Comparison of ENCODE assay signal across 11 mouse cellular contexts in genomic region chr10:100865501-100866181, GRCm38 (mm10).
DNase-seq lines count a peak whose midpoint lies in the region; ATAC-seq and TF ChIP-seq lines count a peak whose summit lies in the region.
"Had no signal": no experiment of that assay in that cellular context is flagged by ENCODE, and none has a peak within 500 bp of the region (broad histone marks: within the 10 kb centered on the region; RNA-seq: fewer than 3 reads in every experiment).

No protein-coding gene starts in this region.

- H3K4me3 ChIP-seq in forebrain, embryonic 11.5 days (ENCODE audit: low read depth, low read length), result no peak overlapping the region
- no peak overlapping the region for H3K4me3 ChIP-seq in neural tube, embryonic 11.5 days (ENCODE audit: low read depth, low read length)
- no peak overlapping the region for H3K4me3 ChIP-seq in intestine, embryonic 15.5 days (replicated peaks)
- no peak overlapping the region for H3K4me3 ChIP-seq in cerebellum, adult 2 months (replicated peaks; ENCODE audit: insufficient read depth, low read depth, low read length)
- H3K4me3 ChIP-seq: limb, embryonic 12.5 days; megakaryocyte, embryonic 14.5 days; stomach, embryonic 15.5 days had no signal

- no peak overlapping the region for H3K27ac ChIP-seq in forebrain, embryonic 11.5 days (ENCODE audit: low read depth, low read length)
- no peak overlapping the region for H3K27ac ChIP-seq in neural tube, embryonic 11.5 days (ENCODE audit: low read depth, low read length)
- no peak overlapping the region for H3K27ac ChIP-seq in intestine, embryonic 15.5 days
- no peak overlapping the region for H3K27ac ChIP-seq in cerebellum, adult 2 months (ENCODE audit: insufficient read depth, low read length)
- H3K27ac ChIP-seq: limb, embryonic 12.5 days; stomach, embryonic 15.5 days had no signal

- TF ChIP-seq POLR2A in brain, embryonic 14.5 days (IDR thresholded peaks at IDR 0.05; ENCODE audit: borderline replicate concordance, extremely low read depth, insufficient read depth, insufficient read length, poor library complexity, severe bottlenecking), result no peak
- TF ChIP-seq POLR2A in cerebellum, adult 2 months (IDR thresholded peaks at IDR 0.05; ENCODE audit: borderline replicate concordance, insufficient read depth, low read length), result no peak

- H3K36me3 ChIP-seq in forebrain, embryonic 11.5 days (ENCODE audit: control insufficient read depth, insufficient read depth, low read length), result no peaks in the 10 kb centered on the region
- H3K36me3 ChIP-seq in neural tube, embryonic 11.5 days (ENCODE audit: control insufficient read depth, insufficient read depth, low read length), result no peaks in the 10 kb centered on the region
- H3K36me3 ChIP-seq in intestine, embryonic 15.5 days, result no peaks in the 10 kb centered on the region
- H3K36me3 ChIP-seq: limb, embryonic 12.5 days; stomach, embryonic 15.5 days had no signal

- peak; percentile 97 for ATAC-seq in forebrain, embryonic 11.5 days (replicated peaks; ENCODE audit: low FRiP score)
- peak; percentile 92 for ATAC-seq in neural tube, embryonic 11.5 days (ENCODE audit: insufficient read depth, low FRiP score, low TSS enrichment)
- no peak for ATAC-seq in intestine, embryonic 15.5 days

- TF ChIP-seq CTCF in brain, embryonic 14.5 days (IDR thresholded peaks at IDR 0.05; ENCODE audit: borderline replicate concordance, extremely low read depth, insufficient read depth, insufficient read length), result no peak
- TF ChIP-seq CTCF in cerebellum, adult 2 months (IDR thresholded peaks at IDR 0.05; ENCODE audit: borderline replicate concordance, insufficient read depth, low read depth, low read length), result no peak

- no peaks in the 10 kb centered on the region for H3K4me1 ChIP-seq in forebrain, embryonic 11.5 days (replicated peaks; ENCODE audit: control insufficient read depth, insufficient read depth, low read length)
- no peaks in the 10 kb centered on the region for H3K4me1 ChIP-seq in neural tube, embryonic 11.5 days (ENCODE audit: control insufficient read depth, insufficient read depth, low read length)
- no peaks in the 10 kb centered on the region for H3K4me1 ChIP-seq in intestine, embryonic 15.5 days (replicated peaks)
- no peaks in the 10 kb centered on the region for H3K4me1 ChIP-seq in cerebellum, adult 2 months (ENCODE audit: control insufficient read depth, insufficient read depth, low read length)
- H3K4me1 ChIP-seq: limb, embryonic 12.5 days; stomach, embryonic 15.5 days had no signal

- no peaks in the 10 kb centered on the region for H3K27me3 ChIP-seq in forebrain, embryonic 11.5 days (ENCODE audit: control insufficient read depth, insufficient read depth, low read length)
- H3K27me3 ChIP-seq in neural tube, embryonic 11.5 days (ENCODE audit: control insufficient read depth, insufficient read depth, low read length), result no peaks in the 10 kb centered on the region
- H3K27me3 ChIP-seq in intestine, embryonic 15.5 days (replicated peaks), result no peaks in the 10 kb centered on the region
- no peaks in the 10 kb centered on the region for H3K27me3 ChIP-seq in cerebellum, adult 2 months (ENCODE audit: control insufficient read depth, insufficient read depth, low read length)
- H3K27me3 ChIP-seq: limb, embryonic 12.5 days; megakaryocyte, embryonic 14.5 days; stomach, embryonic 15.5 days had no signal

- H3K4me2 ChIP-seq in forebrain, embryonic 11.5 days (ENCODE audit: low read depth, low read length, severe bottlenecking), result no peak overlapping the region
- H3K4me2 ChIP-seq in neural tube, embryonic 11.5 days (ENCODE audit: low read depth), result no peak overlapping the region
- H3K4me2 ChIP-seq in intestine, embryonic 15.5 days (replicated peaks), result no peak overlapping the region
- H3K4me2 ChIP-seq: limb, embryonic 12.5 days; stomach, embryonic 15.5 days had no signal

- DNase-seq in brain, embryonic 14.5 days (ENCODE audit: low read depth), result peak; percentile 95
- DNase-seq in forebrain, embryonic 11.5 days (ENCODE audit: low spot score), result no peak
- peak; percentile 3 to 50 for DNase-seq in layer of hippocampus, adult 18-20 months (ENCODE audit: low spot score in 2 of 2)
- peak; percentile 54 for DNase-seq in neural tube, embryonic 11.5 days (ENCODE audit: low spot score)
- no peak for DNase-seq in ovary, postnatal 36 days (ENCODE audit: low spot score)
- DNase-seq in kidney, adult 8-10 months, result no peak
- DNase-seq in cerebellum, adult 2 months, result no peak

- no peak overlapping the region for H3K9ac ChIP-seq in forebrain, embryonic 11.5 days (ENCODE audit: low read length)
- no peak overlapping the region for H3K9ac ChIP-seq in neural tube, embryonic 11.5 days (ENCODE audit: low read length)
- H3K9ac ChIP-seq in intestine, embryonic 15.5 days, result no peak overlapping the region
- H3K9ac ChIP-seq: limb, embryonic 12.5 days; stomach, embryonic 15.5 days had no signal

- WGBS in forebrain, embryonic 11.5 days, result 10% methylated on average over 6 of the region's 6 CpGs
- WGBS in neural tube, embryonic 11.5 days, result 23% methylated on average over 6 of the region's 6 CpGs
- WGBS in intestine, embryonic 15.5 days, result 40% methylated on average over 6 of the region's 6 CpGs
- WGBS in cerebellum, adult 2 months, result 14% methylated on average over 6 of the region's 6 CpGs

- no peaks in the 10 kb centered on the region for H3K9me3 ChIP-seq in forebrain, embryonic 11.5 days (ENCODE audit: control insufficient read depth, low read length)
- no peaks in the 10 kb centered on the region for H3K9me3 ChIP-seq in neural tube, embryonic 11.5 days (ENCODE audit: control insufficient read depth, low read length)
- H3K9me3 ChIP-seq in intestine, embryonic 15.5 days, result no peaks in the 10 kb centered on the region
- H3K9me3 ChIP-seq: limb, embryonic 12.5 days; megakaryocyte, embryonic 14.5 days; stomach, embryonic 15.5 days had no signal

Comparison
In these comparisons a context has a peak if more than half of its experiments do, and no peak if none do; other contexts are left out.
1. DNase-seq: peak in brain, embryonic 14.5 days (single experiment), layer of hippocampus, adult 18-20 months (2 of 2) and neural tube, embryonic 11.5 days (single experiment); none in forebrain, embryonic 11.5 days (single experiment), ovary, postnatal 36 days (single experiment), kidney, adult 8-10 months (0 of 2) and cerebellum, adult 2 months (0 of 2).